Mouse (Mus musculus) hindbrain, embryonic 16.5 days (tissue): ENCODE data around the gene Dennd1a. TPM values are rescaled to one million over a fixed set of nuclear protein-coding genes. Genes with fewer than 3 reads are reported as not detected.

Experiments
- ATAC-seq: fragments of 200-750 bp; cut with Nextera tagmentation; 2 replicates; pipeline ENCODE4 v1.8.0; 2017; ENCODE audit warnings: moderate TSS enrichment, moderate library complexity
- H3K27ac ChIP-seq: fragments of 300-500 bp; sonication (generic); 2 replicates; pipeline ENCODE4 v1.5.1; 2014; ENCODE audit warnings: low read depth, mild to moderate bottlenecking, control low read depth, low read length, moderate library complexity
- H3K27me3 ChIP-seq: fragments of 300-500 bp; sonication (generic); replicated peaks from 2 replicates; pipeline ENCODE4 v1.6.1; 2014; ENCODE audit warnings: low read length; ENCODE audit not compliant: control insufficient read depth, insufficient read depth
- H3K36me3 ChIP-seq: fragments of 300-500 bp; sonication (generic); 2 replicates; pipeline ENCODE4 v1.6.1; 2014; ENCODE audit warnings: mild to moderate bottlenecking, low read length, moderate library complexity, mixed read lengths; ENCODE audit not compliant: control insufficient read depth, insufficient read depth
- H3K4me1 ChIP-seq: fragments of 300-500 bp; sonication (generic); 2 replicates; pipeline ENCODE4 v1.6.1; 2014; ENCODE audit warnings: low read depth, low read length; ENCODE audit not compliant: control insufficient read depth, insufficient read depth
- H3K4me2 ChIP-seq: fragments of 300-500 bp; sonication (generic); 2 replicates; pipeline ENCODE4 v1.6.1; 2014; ENCODE audit warnings: mild to moderate bottlenecking, low read length, control low read depth, moderate library complexity
- H3K4me3 ChIP-seq: fragments of 300-500 bp; sonication (generic); 2 replicates; pipeline ENCODE4 v1.5.1; 2014; ENCODE audit warnings: mild to moderate bottlenecking, low read length, control low read depth, moderate library complexity
- H3K9ac ChIP-seq: fragments of 300-500 bp; sonication (generic); 2 replicates; pipeline ENCODE4 v1.6.1; 2014; ENCODE audit warnings: low read depth, mild to moderate bottlenecking, control low read depth, low read length, moderate library complexity
- H3K9me3 ChIP-seq: fragments of 300-500 bp; sonication (generic); 2 replicates; pipeline ENCODE4 v1.6.1; 2014; ENCODE audit warnings: mild to moderate bottlenecking, low read length, moderate library complexity; ENCODE audit not compliant: control insufficient read depth
- WGBS: fragments of 180-500 bp; shearing (Covaris S2); extraction: QIAGEN DNeasy Blood & Tissue Kit; methylation state at CpG from one replicate; pipeline ENCODE4 v1.1.7; 2014; 5-methylcytosine and 5-hydroxymethylcytosine counted together
- polyA plus RNA-seq: library from polyadenylated mRNA; unstranded; fragments of >200 nt; fragmentation: Nextera tagmentation; extraction: Ambion mirVana; gene quantifications from 2 replicates; pipeline ENCODE4 v1.2.1, GENCODE M21; 2015

The Dennd1a gene
- polyA plus RNA-seq, 1 experiment from 2014 or later: 15.4 TPM

GRCm38 (mm10) chr2:38186438-38186837 is 100.8 kb downstream of the Dennd1a start:
- Histone ChIP-seq H3K9ac (no peak overlapping the region), H3K4me3 (no peak overlapping the region), H3K4me2 (no peak overlapping the region), H3K27me3 (no peaks in the 10 kb centered on the region), H3K4me1 (no peaks in the 10 kb centered on the region), H3K36me3 (no peaks in the 10 kb centered on the region), H3K9me3 (no peaks in the 10 kb centered on the region), H3K27ac (no peak overlapping the region)
- ATAC-seq: no peak
- 81% methylated on average over 2 of the region's 2 CpGs for WGBS

GRCm38 (mm10) chr2:38184977-38185376 is 102.2 kb downstream of the Dennd1a start:
- 89% methylated on average over 3 of the region's 3 CpGs for WGBS
- no peaks in the 10 kb centered on the region for H3K27me3 ChIP-seq
- no peaks in the 10 kb centered on the region for H3K4me1 ChIP-seq
- no peak overlapping the region for H3K4me2 ChIP-seq
- no peak overlapping the region for H3K4me3 ChIP-seq
- no peaks in the 10 kb centered on the region for H3K9me3 ChIP-seq
- no peak for ATAC-seq
- H3K36me3 ChIP-seq: no peaks in the 10 kb centered on the region
- no peak overlapping the region for H3K9ac ChIP-seq
- H3K27ac ChIP-seq: no peak overlapping the region

DNA sequence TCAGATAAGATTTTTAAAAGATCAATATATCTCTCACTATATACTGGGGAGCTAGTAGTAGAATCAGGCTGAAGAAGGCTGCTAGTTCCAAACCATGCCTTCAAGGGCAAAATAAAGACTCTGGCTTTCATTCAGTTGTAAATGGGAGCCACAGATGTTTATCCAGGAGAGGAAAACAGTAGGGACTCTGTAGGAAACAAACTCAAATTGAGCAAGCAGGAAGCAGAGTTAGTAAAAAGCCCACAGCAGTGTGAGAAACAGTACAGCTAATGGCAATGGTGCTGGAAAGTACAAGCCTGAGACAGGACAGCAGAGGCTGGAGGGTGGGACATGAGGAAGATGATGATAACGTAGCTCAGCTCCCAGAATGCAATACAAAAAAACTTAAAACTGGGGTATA is 103.3 kb downstream of the Dennd1a start:
- no peaks in the 10 kb centered on the region for H3K36me3 ChIP-seq
- H3K9me3 ChIP-seq: no peaks in the 10 kb centered on the region
- no peak overlapping the region for H3K4me2 ChIP-seq
- 83% methylated on average over 1 of the region's 1 CpGs for WGBS
- no peak for ATAC-seq
- H3K27me3 ChIP-seq: no peaks in the 10 kb centered on the region
- no peak overlapping the region for H3K4me3 ChIP-seq
- no peaks in the 10 kb centered on the region for H3K4me1 ChIP-seq
- no peak overlapping the region for H3K9ac ChIP-seq
- H3K27ac ChIP-seq: no peak overlapping the region

GRCm38 (mm10) chr2:38182283-38182682 is 104.9 kb downstream of the Dennd1a start:
- Histone ChIP-seq H3K9me3 (no peaks in the 10 kb centered on the region), H3K4me3 (no peak overlapping the region), H3K27me3 (no peaks in the 10 kb centered on the region), H3K27ac (no peak overlapping the region), H3K36me3 (no peaks in the 10 kb centered on the region), H3K4me2 (no peak overlapping the region), H3K4me1 (no peaks in the 10 kb centered on the region), H3K9ac (no peak overlapping the region)
- no peak for ATAC-seq
- 41% methylated on average over 1 of the region's 1 CpGs for whole genome bisulfite sequencing

- no peak overlapping the region for H3K4me2 ChIP-seq
- no peaks in the 10 kb centered on the region for H3K36me3 ChIP-seq
- ATAC-seq: no peak
- no peaks in the 10 kb centered on the region for H3K9me3 ChIP-seq
- no peak overlapping the region for H3K27ac ChIP-seq
- H3K9ac ChIP-seq: no peak overlapping the region
- H3K4me3 ChIP-seq: no peak overlapping the region
- no peaks in the 10 kb centered on the region for H3K4me1 ChIP-seq
- H3K27me3 ChIP-seq: no peaks in the 10 kb centered on the region
These were observed 109.6 kb downstream of the Dennd1a start for GRCm38 (mm10) chr2:38177583-38177978.

DNA sequence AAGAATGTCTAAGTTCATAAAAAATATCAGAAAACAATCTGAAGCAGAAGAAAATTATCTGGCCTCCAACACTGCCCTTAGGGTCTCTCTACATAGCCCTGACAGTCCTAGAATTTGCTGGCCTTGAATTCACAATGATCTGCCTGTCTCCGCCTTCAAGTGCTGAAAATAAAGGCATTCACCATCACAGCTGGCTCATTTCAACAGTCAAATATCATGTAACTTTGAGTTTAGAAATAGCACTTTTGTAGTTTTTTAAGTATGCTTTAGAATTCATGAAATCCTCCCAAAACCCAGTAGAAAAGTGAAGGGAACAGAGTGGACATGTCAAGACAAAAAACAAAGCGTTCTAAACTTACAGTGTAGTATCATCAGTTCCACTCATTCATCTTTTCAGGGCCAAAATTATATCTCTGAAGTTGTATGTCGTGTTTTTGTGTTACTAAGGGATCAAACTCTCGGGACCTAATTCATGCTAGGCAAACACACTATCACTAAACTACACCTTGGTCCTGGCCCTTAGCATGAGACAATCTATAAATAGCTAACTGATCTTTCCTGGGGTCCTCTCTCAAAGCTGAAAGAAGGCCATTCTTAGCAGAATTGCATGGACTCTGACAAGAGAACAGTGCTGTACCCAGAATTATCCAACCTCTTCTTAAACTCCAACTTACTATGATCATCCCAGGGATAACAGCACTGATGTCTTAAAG is 110.2 kb downstream of the Dennd1a start:
- Histone ChIP-seq H3K9me3 (no peaks in the 10 kb centered on the region), H3K4me2 (no peak overlapping the region), H3K4me1 (no peaks in the 10 kb centered on the region), H3K27ac (no peak overlapping the region), H3K27me3 (no peaks in the 10 kb centered on the region), H3K36me3 (no peaks in the 10 kb centered on the region), H3K4me3 (no peak overlapping the region), H3K9ac (no peak overlapping the region)
- ATAC-seq: no peak
- 81% methylated on average over 4 of the region's 4 CpGs for WGBS

DNA sequence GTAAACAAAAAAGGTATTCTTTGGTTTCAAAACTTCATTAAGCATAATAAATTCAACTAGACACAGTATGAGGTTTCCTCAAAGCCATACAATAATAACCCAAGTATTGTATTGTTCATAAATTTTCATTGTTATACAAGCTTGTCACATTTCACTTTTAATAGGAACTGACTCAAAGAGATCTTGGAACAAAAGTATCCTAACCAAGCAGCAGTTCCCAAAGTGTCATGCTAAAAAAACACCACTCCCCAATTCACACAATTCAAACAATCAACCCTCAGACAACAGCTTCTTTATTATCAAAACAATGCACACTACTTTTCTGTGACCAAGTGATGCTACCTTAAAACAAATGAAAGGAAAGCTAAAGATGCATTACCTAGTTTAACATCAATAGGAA is 111.9 kb downstream of the Dennd1a start:
- no peaks in the 10 kb centered on the region for H3K4me1 ChIP-seq
- no peak overlapping the region for H3K4me3 ChIP-seq
- H3K4me2 ChIP-seq: no peak overlapping the region
- ATAC-seq: no peak
- H3K27ac ChIP-seq: no peak overlapping the region
- no peaks in the 10 kb centered on the region for H3K27me3 ChIP-seq
- no peak overlapping the region for H3K9ac ChIP-seq
- no peaks in the 10 kb centered on the region for H3K9me3 ChIP-seq
- no peaks in the 10 kb centered on the region for H3K36me3 ChIP-seq

GRCm38 (mm10) chr2:38168606-38169005 is 118.6 kb downstream of the Dennd1a start:
- H3K9me3 ChIP-seq: no peaks in the 10 kb centered on the region
- no peaks in the 10 kb centered on the region for H3K27me3 ChIP-seq
- no peak overlapping the region for H3K4me2 ChIP-seq
- H3K4me3 ChIP-seq: no peak overlapping the region
- no peak for ATAC-seq
- no peak overlapping the region for H3K27ac ChIP-seq
- no peaks in the 10 kb centered on the region for H3K36me3 ChIP-seq
- 94% methylated on average over 3 of the region's 3 CpGs for WGBS
- H3K9ac ChIP-seq: no peak overlapping the region
- no peaks in the 10 kb centered on the region for H3K4me1 ChIP-seq

DNA sequence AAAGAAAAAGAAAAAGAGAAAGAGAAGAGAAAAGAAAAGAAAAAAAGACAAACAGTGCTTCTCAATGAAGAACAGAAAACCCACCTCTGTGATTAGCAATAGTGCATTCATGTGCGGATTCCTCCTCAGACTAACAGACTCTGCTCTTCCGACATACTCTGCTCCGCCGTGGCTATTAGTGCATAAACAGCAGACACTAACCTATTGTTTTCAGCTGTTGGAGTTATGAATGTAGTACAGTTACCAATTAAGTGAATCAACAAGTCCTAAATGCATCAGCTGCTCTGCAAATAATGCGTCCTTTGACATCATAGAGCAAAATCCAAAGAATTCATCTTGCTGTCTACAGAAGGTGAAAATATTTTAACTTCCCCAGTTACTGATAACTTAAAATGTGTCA is 121.2 kb downstream of the Dennd1a start:
- H3K27me3 ChIP-seq: no peaks in the 10 kb centered on the region
- H3K36me3 ChIP-seq: no peaks in the 10 kb centered on the region
- H3K4me3 ChIP-seq: no peak overlapping the region
- WGBS: 39% methylated on average over 5 of the region's 5 CpGs
- no peaks in the 10 kb centered on the region for H3K4me1 ChIP-seq
- no peaks in the 10 kb centered on the region for H3K9me3 ChIP-seq
- H3K9ac ChIP-seq: no peak overlapping the region
- H3K27ac ChIP-seq: no peak overlapping the region
- ATAC-seq: no peak
- H3K4me2 ChIP-seq: no peak overlapping the region
